Mouse (Mus musculus) C2C12 (cell line): ENCODE results near the gene Kcnmb2.

Experiments
- CTCF ChIP-seq: IDR thresholded peaks from one replicate; pipeline ENCODE4 v1.5.1; 2011; ENCODE audit not compliant: control insufficient read depth, insufficient read depth, insufficient read length
- MAX ChIP-seq: IDR thresholded peaks from one replicate; pipeline ENCODE4 v1.6.1; 2011; ENCODE audit warnings: mild to moderate bottlenecking, control low read depth
- MYOD1 ChIP-seq: IDR thresholded peaks from one replicate; pipeline ENCODE4 v1.6.1; 2011; ENCODE audit warnings: low read depth; ENCODE audit not compliant: control insufficient read depth, insufficient read length

DNA sequence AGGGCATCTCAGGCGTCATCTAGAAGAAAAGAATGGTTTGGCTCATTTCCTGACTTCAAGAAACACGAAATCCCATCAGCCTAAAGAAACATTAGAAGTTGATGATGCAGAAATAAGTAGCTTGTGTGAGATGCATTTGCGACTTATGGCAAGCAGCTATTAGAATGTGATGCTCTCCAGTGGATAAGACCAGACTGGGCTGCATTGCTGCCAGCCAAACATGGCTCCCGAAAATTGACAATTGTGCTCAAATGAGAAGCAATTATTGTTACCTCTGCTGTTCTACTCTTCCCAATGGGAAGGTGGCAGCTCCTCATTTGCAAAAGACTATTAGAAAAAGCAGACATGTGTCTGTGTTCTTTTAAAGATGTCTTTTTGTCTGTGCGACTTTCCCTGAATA is 38.8 kb upstream of the Kcnmb2 start:
- no peak for TF ChIP-seq MYOD1
- TF ChIP-seq MAX = no peak
- no peak for TF ChIP-seq CTCF
